Mouse (Mus musculus) testis, adult 2 months (tissue): ENCODE measurements around the gene Thrap3.

Experiments used
- CTCF ChIP-seq: fragments of 200-500 bp; IDR thresholded peaks from 2 replicates; pipeline ENCODE4 v1.5.1; 2012; ENCODE audit warnings: low read depth, mild to moderate bottlenecking, inconsistent platforms, low read length, moderate library complexity; ENCODE audit not compliant: control insufficient read depth, insufficient read depth, insufficient replicate concordance
- POLR2A ChIP-seq: fragments of 200-500 bp; IDR thresholded peaks from 2 replicates; pipeline ENCODE4 v1.6.1; 2012; ENCODE audit warnings: low read depth, mild to moderate bottlenecking, inconsistent platforms, low read length, moderate library complexity; ENCODE audit not compliant: control insufficient read depth

DNA sequence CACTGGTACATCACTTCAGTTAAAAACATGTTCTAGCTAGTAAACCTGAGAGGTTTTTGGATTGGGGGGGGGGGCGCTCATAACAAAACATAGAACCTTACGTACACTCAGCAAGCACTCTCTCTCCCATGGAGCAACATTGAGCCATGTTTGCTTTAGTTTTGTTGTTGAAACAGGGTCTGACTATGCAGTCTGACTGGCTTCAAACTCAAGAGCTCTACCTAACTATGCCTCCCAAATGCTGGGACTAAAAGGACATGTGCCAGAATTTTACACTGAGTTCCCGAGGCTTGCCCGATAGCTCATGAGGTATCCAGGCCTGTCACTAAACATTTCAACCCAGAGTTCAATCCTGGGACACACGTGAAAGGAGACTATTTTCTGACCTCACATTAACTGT, 19.5 kb downstream of the Thrap3 start:
- TF ChIP-seq CTCF (no peak), POLR2A (no peak)
